Mouse (Mus musculus): ENCODE results near the gene Utrn.

Gene Utrn

DNA sequence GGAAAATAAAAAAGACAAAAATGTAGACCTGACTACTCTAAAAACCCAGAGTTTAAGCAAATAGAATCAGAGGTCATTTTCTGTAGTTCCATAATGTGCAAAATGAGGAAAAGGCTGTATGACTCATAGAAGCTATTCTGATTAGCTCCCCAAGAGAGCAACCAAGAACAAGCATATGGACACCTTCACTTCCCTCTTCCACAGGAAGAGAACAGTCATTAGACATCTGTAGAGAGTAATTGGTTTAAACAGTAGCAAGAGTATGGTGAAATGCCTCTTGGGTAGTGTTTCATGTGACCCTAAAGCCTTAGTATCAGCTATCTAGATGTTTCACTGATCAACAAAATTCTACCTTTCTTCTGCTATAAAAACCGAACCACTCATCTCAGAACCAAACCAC is 133.5 kb downstream of the Utrn start:
- no peak for DNase-seq (ENCODE audit: low read depth, low spot score)

DNA sequence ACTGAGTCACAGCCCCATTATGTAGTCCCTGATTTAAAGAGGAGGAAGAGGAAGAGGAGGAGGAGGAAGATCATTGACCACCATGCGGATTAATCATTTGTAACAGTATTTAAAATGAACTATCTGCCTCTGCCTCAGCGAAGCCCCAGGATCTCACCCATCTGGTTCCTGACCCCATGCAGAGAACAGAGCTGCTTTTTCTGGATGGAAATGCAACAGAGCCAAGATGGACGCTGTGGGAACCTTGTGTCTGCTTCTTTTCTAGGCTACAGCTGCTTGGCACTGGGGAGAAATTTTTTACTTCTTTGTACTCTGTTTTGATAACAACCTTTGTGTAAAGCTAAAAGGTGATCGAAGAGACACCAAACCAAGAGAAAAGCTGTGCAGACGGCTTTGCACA is 137.7 kb downstream of the Utrn start:
- DNase-seq (ENCODE audit: low read depth, low spot score) = no peak

DNA sequence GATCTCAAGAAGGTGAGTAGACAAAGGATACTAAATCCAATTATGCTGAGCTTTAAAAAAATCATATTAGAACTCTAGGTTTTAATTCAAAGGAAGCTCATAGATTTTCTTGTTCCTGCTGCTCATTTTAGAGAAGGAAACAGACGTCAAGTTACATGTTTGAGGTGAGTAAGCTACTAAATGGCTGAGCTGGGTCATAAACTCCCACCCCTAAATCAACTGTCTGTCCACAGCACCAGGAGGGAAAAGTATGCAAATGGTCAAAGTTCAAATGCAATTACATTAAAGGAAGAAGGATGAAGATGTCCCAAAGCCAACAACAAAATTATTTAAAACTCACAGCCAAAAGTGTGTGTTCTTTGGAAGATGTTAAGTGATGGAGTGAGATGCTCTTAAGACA is 139.5 kb downstream of the Utrn start:
- no peak for DNase-seq (ENCODE audit: low read depth, low spot score)

DNA sequence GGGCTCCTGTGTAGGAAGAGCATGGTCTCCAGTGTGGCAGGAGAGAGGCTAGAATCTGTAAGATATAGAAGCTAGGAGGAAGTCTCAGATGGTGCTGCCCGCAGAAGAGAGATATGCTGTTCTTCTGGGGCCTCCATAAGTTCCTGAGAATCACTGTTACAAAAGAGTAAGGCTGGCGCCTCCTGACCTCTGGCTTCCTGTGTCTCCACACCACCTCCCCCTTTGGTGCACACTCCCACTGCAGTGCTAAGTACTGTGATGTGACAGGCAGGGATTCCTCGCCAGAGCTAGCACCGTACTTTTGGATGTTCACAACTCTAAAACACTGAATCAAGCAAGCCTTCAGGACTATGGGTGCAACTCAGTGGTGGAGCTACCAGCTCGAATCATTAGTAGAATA is 140.1 kb downstream of the Utrn start:
- no peak for DNase-seq (ENCODE audit: low read depth, low spot score)

DNA sequence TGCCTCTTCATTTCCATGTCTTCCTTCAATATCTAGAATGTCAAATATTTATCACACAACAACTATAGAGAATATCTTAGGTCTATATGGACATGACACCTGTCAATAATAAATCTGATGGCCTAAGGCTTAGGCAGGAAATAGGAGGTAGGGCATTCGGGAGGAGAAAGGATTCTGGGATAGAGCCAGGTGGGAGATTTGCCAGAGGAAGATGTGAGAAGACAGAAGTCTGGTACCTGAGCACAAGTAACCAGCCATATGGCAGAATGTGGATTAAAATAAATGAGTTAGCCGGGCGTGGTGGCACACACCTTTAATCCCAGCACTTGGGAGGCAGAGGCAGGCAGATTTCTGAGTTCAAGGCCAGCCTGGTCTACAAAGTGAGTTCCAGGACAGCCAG is 141.3 kb downstream of the Utrn start:
- no peak for DNase-seq (ENCODE audit: low read depth, low spot score)

DNA sequence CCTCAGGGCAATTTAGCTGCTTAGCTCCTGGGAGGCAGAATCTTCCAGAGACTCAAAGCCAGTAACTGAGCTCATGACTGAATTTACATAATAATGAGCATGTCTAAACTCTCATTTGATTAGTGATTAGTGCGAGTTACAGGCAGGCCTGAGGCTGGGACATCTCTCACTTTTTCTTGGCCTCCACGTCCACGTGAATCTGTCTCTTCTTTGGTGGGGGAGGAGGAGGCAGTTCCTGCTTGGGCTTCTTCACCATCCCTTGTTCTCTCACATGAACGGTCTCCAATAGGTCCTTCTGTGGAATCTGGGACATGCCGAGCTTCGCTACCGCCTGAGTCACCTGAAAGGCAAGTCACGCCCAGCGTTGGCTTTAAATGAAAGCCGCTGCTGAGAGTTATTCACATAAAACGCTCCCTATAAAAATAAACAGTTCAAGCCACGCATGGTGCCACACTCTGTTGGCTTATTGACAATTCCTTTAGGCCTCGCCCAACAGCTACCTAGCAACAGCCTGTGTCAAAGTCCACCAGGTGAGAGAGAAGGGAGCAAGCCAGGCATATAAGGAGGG is 143.0 kb downstream of the Utrn start:
- DNase-seq (ENCODE audit: low read depth, low spot score) = no peak

DNA sequence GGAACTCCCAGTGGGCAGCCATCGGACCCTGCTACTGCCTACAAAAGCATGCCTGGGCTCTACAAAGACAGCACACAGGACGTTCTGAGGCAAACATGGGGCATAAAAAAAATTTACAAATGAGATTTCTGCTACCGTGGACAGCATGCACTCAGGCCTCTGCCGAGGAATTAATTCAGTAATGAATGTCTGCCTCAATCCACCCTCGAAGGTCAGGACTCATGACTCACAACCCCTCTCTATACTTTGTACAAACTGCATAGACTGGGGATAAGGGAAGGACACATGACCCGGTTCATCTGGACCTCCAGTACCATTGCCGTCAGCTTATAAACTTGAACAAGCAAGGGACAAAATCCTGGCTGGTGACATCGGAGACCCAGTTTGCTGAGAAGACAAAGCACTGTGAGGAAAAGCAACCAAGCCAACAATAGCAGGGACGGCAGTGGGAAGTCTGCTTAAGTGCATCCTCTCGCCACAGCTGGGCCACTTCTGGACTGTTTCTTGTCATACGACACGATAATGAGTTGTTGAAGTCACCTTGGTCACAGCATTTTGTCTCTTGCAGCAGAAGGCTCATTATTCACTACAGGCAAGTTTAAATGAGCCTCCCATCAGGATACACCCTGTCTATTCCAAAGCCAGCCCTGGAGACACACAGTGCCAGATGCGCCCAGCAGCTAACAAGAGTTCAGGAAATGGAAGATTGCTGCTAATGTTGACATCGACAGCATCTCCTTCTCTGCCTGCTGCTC is 144.7 kb downstream of the Utrn start:
- no peak for DNase-seq (ENCODE audit: low read depth, low spot score)

DNA sequence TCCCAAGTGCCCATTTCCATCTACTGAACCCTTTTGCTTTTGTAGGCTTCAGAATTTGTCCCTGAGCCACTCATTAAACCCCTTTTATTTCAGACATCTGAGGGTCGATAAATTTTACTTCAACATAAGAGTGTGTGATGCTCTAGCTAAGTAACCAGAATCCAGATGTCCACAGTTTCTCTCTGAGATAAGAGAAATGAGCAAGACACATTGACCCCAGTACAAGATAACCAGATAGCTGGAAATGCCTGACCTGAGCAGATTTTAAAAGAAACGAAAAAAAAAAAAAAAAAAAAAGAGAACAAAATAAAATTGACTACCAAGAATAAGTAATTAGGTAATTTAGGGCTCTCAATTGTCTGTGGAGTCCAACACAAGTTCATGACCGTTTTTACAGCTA is 145.9 kb downstream of the Utrn start:
- no peak for DNase-seq (ENCODE audit: low read depth, low spot score)

DNA sequence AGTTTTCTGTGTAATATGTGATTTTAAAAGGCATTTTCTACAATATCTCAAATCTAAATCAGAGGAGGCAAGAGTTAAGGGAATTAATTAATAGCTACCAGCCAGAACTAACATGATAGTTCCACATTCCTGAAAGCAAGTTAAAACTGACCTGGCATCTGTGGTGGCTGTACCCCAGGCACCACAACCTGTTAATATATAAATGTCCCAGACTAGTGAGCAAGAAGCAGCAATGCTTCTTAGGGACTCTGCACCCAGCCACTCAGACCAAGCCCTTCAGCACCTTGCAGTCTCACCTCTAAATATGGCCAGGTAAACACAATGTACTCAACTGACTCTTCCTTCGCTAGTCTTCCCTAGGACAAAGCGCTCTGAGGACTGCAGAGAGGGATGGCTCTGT is 147.1 kb downstream of the Utrn start:
- DNase-seq (ENCODE audit: low read depth, low spot score) = no peak

DNA sequence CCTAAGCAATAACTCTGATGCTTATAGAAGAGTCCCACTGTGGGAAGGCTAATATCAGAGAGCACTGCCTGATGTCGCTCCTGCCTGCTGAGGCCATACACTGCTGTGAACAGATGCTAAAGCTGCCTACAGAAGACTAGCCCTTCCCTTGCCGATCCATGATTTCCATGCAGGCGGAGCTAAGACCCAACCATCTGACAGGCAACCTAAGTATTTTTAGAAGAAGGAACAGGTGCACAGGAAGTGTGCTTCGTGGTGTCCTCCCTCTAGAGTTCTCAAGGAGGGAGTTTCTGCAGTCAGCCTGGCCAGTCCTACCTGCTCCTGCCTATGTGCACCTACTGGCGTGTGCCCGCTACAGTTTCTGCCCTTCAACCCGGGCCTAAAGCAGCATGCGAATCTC is 150.8 kb downstream of the Utrn start:
- DNase-seq (ENCODE audit: low read depth, low spot score) = no peak

DNA sequence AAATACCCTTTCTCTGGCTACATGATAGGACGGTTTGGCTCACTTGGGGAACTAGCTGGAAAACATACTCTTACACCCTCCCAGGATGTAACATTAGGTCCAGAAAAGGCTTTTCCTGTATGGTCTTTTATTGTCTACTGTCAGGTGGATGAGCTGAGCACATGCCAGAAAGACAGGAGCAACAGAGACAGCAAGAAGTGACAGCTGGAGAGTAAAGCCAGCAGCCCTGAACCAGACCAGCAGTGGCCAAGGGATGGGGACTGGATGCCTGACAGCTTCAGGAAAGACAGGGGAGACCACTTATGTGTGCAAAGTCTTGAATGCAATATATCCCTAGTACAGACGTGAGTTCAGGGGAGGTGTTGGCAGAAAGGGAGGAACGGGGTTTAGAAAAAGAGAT is 151.8 kb downstream of the Utrn start:
- DNase-seq (ENCODE audit: low read depth, low spot score) = no peak

DNA sequence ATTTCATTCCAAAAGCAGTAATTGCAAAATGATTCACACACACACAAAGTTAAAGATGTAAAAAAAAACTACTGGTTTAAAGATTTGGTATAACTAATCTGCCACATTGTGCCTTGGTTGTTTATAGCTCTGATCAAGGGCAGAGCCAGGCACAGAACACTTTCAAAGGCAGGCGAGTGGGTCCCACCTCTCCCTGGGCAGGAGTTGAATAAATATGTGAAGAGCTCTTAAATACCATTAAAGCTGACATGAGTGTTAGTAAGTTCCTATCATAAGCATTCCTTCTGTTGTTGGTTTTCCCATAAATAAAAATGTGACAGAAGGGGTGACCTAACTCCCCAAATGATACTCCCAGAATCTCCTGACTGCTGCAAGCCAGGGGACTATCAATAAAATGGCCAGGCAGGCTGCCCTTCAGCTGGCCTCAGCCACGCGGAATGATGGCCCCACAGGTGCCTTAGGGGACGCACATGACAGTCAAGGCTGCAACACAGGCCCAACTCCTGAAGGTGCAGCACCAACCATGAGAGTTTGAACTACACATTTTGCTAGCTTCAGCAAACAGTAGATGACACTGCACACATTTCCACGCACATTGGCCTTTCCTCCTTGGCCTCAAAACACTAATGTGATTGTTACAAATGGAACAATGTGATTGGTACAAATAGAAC is 152.4 kb downstream of the Utrn start:
- no peak for DNase-seq (ENCODE audit: low read depth, low spot score)

DNA sequence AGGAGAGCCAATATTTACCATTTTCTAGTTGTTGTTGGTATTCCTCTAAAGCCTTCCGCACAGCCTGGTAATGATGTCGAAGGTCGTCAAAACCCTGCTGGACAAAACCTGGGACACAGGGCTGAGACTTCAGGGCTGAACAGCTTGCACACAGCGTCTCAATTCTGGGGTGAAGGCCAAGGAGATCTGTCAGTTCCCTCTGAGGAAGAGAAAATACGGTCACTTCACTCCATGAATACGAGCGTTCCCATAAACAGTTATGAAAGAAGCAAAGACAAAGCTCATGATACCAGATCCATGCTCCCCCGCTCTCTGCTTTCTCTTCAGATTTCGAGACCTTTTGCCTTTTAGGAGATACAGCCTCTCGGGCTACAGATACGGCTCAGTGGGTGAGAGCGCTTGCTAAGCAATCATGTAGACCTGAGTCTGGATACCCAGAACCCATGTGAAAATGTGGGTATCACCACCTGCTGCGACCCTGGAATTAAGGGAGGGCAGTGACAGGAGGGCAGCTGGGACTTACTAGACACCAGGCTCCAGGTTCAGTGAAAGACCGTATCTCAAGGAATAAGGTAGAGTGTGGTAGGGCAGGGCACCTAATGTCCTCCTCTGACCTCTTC is 155.8 kb downstream of the Utrn start:
- DNase-seq (ENCODE audit: low read depth, low spot score) = no peak

DNA sequence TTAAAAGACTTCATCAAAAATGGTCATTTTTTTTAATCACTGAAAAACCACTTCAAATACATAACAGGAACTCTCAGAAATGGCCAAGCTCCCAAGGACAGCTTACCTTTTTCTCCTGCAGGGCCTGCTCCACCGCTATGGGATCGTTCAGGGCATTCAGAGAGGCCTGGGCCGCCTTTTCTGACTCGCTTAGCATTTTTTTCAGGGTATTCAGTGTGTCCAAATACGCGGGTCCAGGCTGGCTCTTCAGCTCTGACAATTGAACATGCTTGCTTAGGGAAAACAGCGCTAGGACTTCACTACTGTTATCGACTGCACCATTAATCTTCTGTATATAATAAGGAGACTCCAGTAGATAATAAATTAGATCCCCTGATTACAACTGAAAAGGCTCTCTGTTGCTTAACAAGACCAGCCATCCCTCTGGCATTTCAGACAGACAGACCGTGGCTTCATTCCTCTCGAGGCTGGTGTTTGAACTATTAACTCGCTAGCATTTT is 157.8 kb downstream of the Utrn start:
- DNase-seq (ENCODE audit: low read depth, low spot score) = no peak

DNA sequence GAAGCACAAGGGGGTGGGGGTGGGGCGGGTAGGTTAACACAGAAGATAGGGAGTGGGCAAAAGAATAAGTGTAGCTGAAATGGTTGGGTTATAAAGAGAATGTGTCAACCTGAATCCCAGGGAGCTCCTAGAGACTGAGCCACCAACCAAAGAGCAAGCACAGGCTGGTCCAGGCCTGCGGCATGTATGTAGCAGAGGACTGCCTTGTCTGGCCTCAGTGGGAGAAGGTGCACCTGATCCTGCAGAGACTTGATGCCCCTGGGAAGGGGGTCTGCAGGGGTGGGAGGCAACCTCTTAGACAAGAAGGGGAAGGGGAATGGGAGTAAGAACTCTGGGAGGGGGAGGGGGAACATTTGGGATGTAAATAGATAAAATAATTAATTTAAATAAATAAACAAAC is 162.6 kb downstream of the Utrn start:
- no peak for DNase-seq (ENCODE audit: low read depth, low spot score)

DNA sequence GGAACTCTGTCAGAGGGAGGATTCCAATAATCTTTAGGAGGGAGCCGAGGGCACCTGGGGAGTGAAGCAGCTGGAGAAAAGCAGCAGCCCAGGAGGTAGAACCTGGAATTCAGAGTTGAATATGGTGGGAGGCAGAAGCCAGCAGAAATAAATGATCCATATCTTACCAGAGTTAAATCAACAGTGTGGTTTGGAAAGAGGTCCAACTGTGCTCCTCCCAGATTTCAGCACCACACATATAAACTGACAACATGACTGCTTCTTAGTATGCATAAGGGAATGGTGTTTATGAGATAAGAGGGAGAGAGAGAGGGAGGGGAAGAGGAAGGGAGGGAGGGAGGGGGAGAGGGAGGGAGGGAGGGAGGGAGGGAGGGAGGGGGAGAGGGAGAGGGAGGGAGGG is 163.2 kb downstream of the Utrn start:
- no peak for DNase-seq (ENCODE audit: low read depth, low spot score)

DNA sequence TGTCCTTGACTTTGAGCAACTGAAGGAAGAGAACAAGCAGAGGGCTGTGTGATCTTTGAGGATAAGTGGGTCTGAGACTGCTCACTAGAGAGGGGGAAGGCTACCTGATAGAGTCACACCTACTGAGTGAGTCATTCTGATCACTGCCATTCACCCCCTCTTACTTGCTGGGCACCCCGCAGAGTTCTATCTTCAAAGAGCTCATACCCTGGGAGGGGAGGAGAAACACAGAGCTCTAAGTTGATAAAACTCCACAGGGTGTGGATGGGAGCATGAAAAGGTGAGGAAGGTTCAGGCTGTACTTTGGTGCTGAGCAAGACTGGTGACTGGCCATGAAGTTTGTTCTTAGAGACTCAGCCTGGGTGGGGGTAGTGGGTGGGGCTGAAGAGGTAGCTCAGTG is 164.9 kb downstream of the Utrn start:
- no peak for DNase-seq (ENCODE audit: low read depth, low spot score)

DNA sequence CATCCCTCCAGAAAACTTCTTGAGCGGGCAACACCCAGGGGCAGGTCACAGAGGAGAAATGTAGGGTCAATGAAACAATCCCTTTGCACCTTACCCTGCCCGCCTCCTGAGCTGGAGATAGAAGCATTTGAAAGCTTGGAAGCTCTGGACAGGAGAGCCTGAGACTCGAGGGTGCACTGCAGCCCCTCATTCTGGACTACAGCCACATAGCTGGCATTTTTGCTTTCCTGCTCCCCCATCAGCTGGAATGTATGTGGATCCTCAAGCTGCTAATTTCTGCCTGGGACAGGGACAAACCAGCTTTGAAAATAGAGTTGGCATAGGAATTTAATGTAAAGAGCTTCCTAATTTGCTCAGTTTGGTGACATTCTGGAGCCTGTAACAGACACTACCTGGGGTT is 165.6 kb downstream of the Utrn start:
- no peak for DNase-seq (ENCODE audit: low read depth, low spot score)

DNA sequence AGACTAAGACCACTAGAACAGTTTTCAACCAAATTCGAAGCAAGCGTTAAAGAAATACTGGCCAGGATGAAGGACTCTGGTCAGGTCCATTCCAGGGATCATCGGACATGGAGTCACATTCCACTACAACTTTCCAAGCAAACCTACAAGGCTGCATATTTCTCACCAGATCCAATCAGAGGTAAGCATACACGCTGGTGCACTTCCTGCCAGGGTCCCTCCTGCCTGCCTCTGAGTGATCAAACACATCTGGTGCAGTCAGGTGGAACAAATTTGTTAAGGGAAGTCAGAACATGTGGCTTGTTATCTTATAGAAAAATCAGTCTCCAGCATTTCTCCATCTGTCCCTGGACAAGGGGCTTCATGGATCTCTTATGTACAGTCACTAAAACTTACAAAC is 167.0 kb downstream of the Utrn start:
- no peak for DNase-seq (ENCODE audit: low read depth, low spot score)

DNA sequence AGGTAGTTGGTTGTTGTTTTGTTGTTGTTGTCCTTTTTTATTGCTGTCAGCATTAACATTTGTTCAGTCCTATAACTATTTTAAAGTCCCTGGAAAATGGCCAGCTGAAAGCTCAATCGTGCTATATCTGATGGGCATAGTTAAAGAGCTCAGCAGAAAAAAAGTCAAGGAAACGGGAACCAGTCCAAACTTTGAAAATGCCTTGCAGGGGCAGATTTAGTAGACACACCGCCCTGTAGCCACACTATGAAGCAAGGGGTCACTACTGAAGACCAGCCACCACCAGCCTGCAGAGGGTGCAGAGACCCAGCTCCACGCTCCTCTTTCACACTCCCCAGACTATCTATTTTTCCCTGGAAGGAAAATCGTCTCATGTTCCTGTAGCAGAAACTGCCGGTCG is 167.5 kb downstream of the Utrn start:
- DNase-seq (ENCODE audit: low read depth, low spot score) = no peak

DNA sequence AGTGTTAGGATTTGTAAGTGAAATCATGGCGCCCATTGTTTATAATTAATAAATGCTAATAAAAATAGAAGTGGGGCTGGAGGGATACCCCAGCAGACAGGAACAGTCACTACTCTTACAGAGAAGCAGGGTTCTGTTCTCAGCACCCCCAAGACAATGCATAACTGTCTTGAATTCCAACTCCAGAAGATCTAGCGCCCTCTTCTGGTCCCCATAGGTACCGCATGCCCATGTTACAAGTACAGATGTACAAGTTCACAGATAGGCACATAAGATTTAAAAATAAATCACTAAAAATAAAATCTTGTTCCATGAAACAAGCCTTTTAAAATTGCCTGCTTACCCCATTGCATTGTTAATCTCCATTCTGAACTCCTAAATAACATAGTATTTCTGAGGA is 168.6 kb downstream of the Utrn start:
- DNase-seq (ENCODE audit: low read depth, low spot score) = no peak

DNA sequence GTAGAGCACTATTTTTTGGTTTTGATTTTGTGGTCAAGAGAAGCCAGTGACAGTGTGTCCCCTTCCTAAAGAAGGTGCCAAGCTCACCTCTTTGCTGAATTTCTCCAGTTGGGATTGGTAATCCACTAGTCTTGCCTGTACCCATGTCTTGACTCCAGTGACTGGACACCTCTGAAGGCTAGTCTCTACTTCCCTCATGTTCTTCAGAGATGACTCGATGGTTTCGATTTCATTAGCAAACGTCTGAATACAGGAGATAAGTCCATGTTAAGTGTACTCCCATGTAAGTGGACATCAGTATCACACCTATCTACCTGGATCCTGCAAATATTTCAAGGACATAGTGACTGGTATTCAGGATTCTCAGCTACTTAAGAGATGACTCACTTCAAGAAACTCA is 171.3 kb downstream of the Utrn start:
- no peak for DNase-seq (ENCODE audit: low read depth, low spot score)

DNA sequence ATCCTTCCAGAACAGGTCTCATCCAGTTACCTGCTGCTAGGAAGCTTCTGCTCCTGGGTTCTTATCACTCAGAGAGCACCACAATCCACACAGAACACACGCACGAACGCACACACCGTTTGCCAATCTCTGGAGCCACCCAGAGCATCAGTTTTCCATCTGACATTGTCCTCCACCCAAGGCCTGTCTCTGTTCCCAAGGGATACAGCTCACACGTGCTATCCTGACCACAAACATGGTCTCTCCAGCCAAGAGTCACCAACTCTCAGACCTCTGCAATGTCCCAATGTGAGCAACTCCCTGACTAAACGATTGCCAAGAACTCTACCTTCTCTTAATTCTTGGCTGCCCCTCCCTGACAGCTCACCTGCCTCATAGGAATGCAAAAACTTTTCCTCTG is 172.5 kb downstream of the Utrn start:
- DNase-seq (ENCODE audit: low read depth, low spot score) = no peak
